Mouse (Mus musculus) liver, postnatal 0 days (tissue): ENCODE measurements around the gene Clip3.

ENCODE experiments used
- CTCF ChIP-seq: sonication (generic); IDR thresholded peaks from 2 replicates; pipeline ENCODE4 v1.5.1; 2016; ENCODE audit warnings: antibody characterized with exemption, low read depth
- EP300 ChIP-seq: IDR thresholded peaks from 2 replicates; pipeline ENCODE4 v1.6.1; 2016; ENCODE audit warnings: antibody characterized with exemption, low read depth, mild to moderate bottlenecking

DNA sequence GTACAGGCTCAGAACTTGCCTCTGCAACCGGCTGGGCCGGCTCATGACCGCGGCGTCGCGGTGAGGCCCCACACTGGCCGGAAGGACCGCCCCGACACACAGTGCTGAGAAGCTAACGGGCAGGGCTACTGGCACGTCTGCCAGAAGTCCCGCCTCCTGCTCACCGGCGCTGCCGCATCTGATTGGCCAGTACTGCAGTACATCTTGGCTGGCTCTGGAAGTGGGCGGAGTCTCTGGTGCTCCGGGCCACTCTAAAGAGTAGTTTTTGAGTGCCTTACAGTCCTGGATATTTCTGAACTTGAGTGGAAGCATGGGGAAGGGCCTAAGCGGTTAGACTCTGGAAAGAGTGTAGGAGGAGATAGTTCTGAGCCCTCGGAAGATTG lies 30.7 kb downstream of the Clip3 start:
- TF ChIP-seq EP300 (no peak), CTCF (no peak)
